Mouse (Mus musculus) forebrain, embryonic 11.5 days (tissue): Measurements from ENCODE around the gene Eps15l1. TPM values are rescaled to one million over a fixed set of nuclear protein-coding genes. Genes with fewer than 3 reads are reported as not detected.

Source experiments
- ATAC-seq: fragments of 200-750 bp; cut with Nextera tagmentation; replicated peaks from 2 replicates; pipeline ENCODE4 v1.8.0; 2017; ENCODE audit warnings: moderate TSS enrichment; ENCODE audit not compliant: low FRiP score
- DNase-seq: peaks from one replicate; pipeline ENCODE4 v3.0.0-alpha.2; 2017; ENCODE audit warnings: low spot score
- H3K27ac ChIP-seq: fragments of 300-500 bp; sonication (generic); 2 replicates; pipeline ENCODE4 v1.5.1; 2014; ENCODE audit warnings: low read depth, low read length
- H3K27me3 ChIP-seq: fragments of 300-500 bp; sonication (generic); 2 replicates; pipeline ENCODE4 v1.6.1; 2014; ENCODE audit warnings: mild to moderate bottlenecking, low read length, mixed read lengths; ENCODE audit not compliant: control insufficient read depth, insufficient read depth
- H3K36me3 ChIP-seq: fragments of 300-500 bp; sonication (generic); 2 replicates; pipeline ENCODE4 v1.6.1; 2014; ENCODE audit warnings: mild to moderate bottlenecking, low read length, moderate library complexity, mixed read lengths; ENCODE audit not compliant: control insufficient read depth, insufficient read depth
- H3K4me1 ChIP-seq: fragments of 300-500 bp; sonication (generic); replicated peaks from 2 replicates; pipeline ENCODE4 v1.6.1; 2014; ENCODE audit warnings: low read length, mixed read lengths; ENCODE audit not compliant: control insufficient read depth, insufficient read depth
- H3K4me2 ChIP-seq: fragments of 300-500 bp; sonication (generic); 2 replicates; pipeline ENCODE4 v1.6.1; 2014; ENCODE audit warnings: low read depth, mild to moderate bottlenecking, low read length, moderate library complexity, mixed read lengths; ENCODE audit not compliant: severe bottlenecking
- H3K4me3 ChIP-seq: fragments of 300-500 bp; sonication (generic); 2 replicates; pipeline ENCODE4 v1.5.1; 2014; ENCODE audit warnings: low read depth, low read length
- H3K9ac ChIP-seq: fragments of 300-500 bp; sonication (generic); 2 replicates; pipeline ENCODE4 v1.6.1; 2014; ENCODE audit warnings: low read length
- H3K9me3 ChIP-seq: fragments of 300-500 bp; sonication (generic); 2 replicates; pipeline ENCODE4 v1.6.1; 2016; ENCODE audit warnings: low read length, mixed read lengths; ENCODE audit not compliant: control insufficient read depth
- WGBS: fragments of 180-500 bp; shearing (Covaris S2); extraction: QIAGEN DNeasy Blood & Tissue Kit; methylation state at CpG from one replicate; pipeline ENCODE4 v1.1.7; 2014; 5-methylcytosine and 5-hydroxymethylcytosine counted together
- polyA plus RNA-seq: library from polyadenylated mRNA; unstranded; fragments of >200 nt; fragmentation: Nextera tagmentation; extraction: Ambion mirVana; gene quantifications from 2 replicates; pipeline ENCODE4 v1.2.1, GENCODE M21; 2014

Gene Eps15l1
- polyA plus RNA-seq, 1 experiment from 2014 or later, result 78.4 TPM

DNA sequence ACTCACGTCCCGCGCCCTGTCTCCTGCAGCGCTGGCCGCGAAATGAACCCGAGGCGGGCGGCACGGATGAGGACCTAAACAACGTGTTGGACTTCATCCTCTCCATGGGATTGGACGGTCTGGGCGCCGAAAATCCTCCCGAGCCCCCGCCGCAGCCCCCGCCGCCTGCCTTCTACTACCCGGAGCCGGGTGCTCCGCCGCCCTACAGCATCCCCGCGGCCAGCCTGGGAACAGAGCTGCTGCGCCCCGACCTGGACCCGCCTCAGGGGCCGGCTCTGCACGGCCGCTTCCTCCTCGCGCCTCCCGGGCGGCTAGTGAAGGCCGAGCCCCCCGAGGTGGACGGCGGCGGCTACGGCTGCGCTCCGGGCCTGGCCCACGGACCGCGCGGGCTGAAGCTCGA, 101.9 kb downstream of the Eps15l1 start:
- no peak overlapping the region for H3K27ac ChIP-seq
- peaks cover 6% of the 10 kb centered on the region; the same call in 1 of the 2 replicates for H3K4me1 ChIP-seq
- peaks cover 33% of the 10 kb centered on the region for H3K27me3 ChIP-seq
- H3K36me3 ChIP-seq, result no peaks in the 10 kb centered on the region
- no peaks in the 10 kb centered on the region for H3K9me3 ChIP-seq
- peak overlapping the region; percentile 41 for H3K4me3 ChIP-seq
- H3K4me2 ChIP-seq, result peak overlapping the region; percentile 87
- peak; percentile 64 for DNase-seq
- ATAC-seq, result 0 out of 2 replicates have a peak, but pooled peaks have one; percentile 5
- peak overlapping the region; percentile 35; the same call in 1 of the 2 replicates for H3K9ac ChIP-seq
- 2% methylated on average over 42 of the region's 48 CpGs for WGBS

GRCm38 (mm10) chr8:72318801-72319322, 102.4 kb downstream of the Eps15l1 start, which contains the start of gene Klf2:
TSS of gene Klf2 (plus strand) at chr8:72319033.
- Histone ChIP-seq H3K4me1 (peaks cover 6% of the 10 kb centered on the region; the same call in 1 of the 2 replicates), H3K4me3 (peak within 1 kb of the TSS; percentile 41), H3K4me2 (peak within 1 kb of the TSS; percentile 87), H3K27me3 (peaks cover 33% of the 10 kb centered on the region), H3K27ac (no peak within 1 kb of the TSS), H3K9ac (peak within 1 kb of the TSS; percentile 35; the same call in 1 of the 2 replicates), H3K9me3 (no peaks in the 10 kb centered on the region), H3K36me3 (no peaks in the 10 kb centered on the region)
- DNase-seq (peak; percentile 95), ATAC-seq (peak; percentile 95)
- under 1% methylated on average over 43 of the region's 46 CpGs for WGBS

DNA sequence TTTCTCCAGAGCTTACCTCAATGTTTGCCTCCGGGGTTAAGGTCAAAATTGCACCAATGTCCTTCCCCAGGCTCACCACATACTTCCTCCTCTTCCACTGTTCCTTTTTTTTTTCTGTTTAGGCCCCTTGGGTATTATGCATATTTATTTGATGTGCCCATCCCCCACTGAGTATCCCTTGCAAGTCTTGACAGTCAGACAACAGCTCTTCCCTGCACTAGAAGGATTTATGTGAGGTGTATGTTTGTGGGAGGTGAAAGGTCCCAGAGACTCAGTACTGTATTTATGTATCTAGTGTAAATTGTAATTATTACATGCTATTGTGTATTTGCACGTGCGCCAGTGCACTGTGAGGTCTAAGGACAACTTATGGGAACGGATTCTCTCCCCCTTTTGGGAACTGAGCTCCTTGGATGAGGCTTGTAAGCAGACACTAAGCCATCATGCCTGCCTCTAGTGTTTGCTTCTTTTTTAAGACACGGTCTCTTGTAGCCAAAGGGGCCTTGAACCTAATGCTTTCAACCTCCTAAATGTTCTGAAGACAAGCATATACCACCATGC, 103.4 kb downstream of the Eps15l1 start:
- H3K27ac ChIP-seq, result no peak overlapping the region
- no peaks in the 10 kb centered on the region for H3K9me3 ChIP-seq
- no peak overlapping the region for H3K4me2 ChIP-seq
- peaks cover 6% of the 10 kb centered on the region; the same call in 1 of the 2 replicates for H3K4me1 ChIP-seq
- H3K36me3 ChIP-seq, result no peaks in the 10 kb centered on the region
- 45% methylated on average over 5 of the region's 5 CpGs for WGBS
- no peak overlapping the region for H3K9ac ChIP-seq
- peaks cover 33% of the 10 kb centered on the region for H3K27me3 ChIP-seq
- DNase-seq, result no peak
- no peak for ATAC-seq
- H3K4me3 ChIP-seq, result no peak overlapping the region

GRCm38 (mm10) chr8:72316053-72316695, 105.1 kb downstream of the Eps15l1 start:
- Histone ChIP-seq H3K9me3 (no peaks in the 10 kb centered on the region), H3K9ac (no peak overlapping the region), H3K36me3 (no peaks in the 10 kb centered on the region), H3K27me3 (peaks cover 25% of the 10 kb centered on the region), H3K4me3 (no peak overlapping the region), H3K4me2 (no peak overlapping the region), H3K4me1 (peaks cover 6% of the 10 kb centered on the region; the same call in 1 of the 2 replicates), H3K27ac (no peak overlapping the region)
- DNase-seq (no peak), ATAC-seq (no peak)
- 10% methylated on average over 10 of the region's 10 CpGs for WGBS

GRCm38 (mm10) chr8:72312926-72313518, 108.2 kb downstream of the Eps15l1 start:
- DNase-seq (no peak), ATAC-seq (no peak)
- no peaks in the 10 kb centered on the region for H3K36me3 ChIP-seq
- no peaks in the 10 kb centered on the region for H3K4me1 ChIP-seq
- no peaks in the 10 kb centered on the region for H3K9me3 ChIP-seq
- 78% methylated on average over 3 of the region's 3 CpGs for WGBS
- H3K27ac ChIP-seq, result no peak overlapping the region
- no peak overlapping the region for H3K4me3 ChIP-seq
- no peak overlapping the region for H3K9ac ChIP-seq
- no peak overlapping the region for H3K4me2 ChIP-seq
- no peaks in the 10 kb centered on the region for H3K27me3 ChIP-seq

- Histone ChIP-seq H3K4me1 (no peaks in the 10 kb centered on the region), H3K27ac (no peak overlapping the region), H3K9ac (no peak overlapping the region), H3K4me2 (no peak overlapping the region), H3K9me3 (no peaks in the 10 kb centered on the region), H3K4me3 (no peak overlapping the region), H3K36me3 (no peaks in the 10 kb centered on the region), H3K27me3 (no peaks in the 10 kb centered on the region)
- DNase-seq, result no peak
- WGBS, result 57% methylated on average over 8 of the region's 8 CpGs
- no peak for ATAC-seq
Observed at GRCm38 (mm10) chr8:72310849-72311506, 110.3 kb downstream of the Eps15l1 start.

GRCm38 (mm10) chr8:72308276-72308675, 113.0 kb downstream of the Eps15l1 start:
- Histone ChIP-seq H3K9me3 (no peaks in the 10 kb centered on the region), H3K27ac (no peak overlapping the region), H3K4me2 (no peak overlapping the region), H3K4me3 (no peak overlapping the region), H3K27me3 (no peaks in the 10 kb centered on the region), H3K36me3 (no peaks in the 10 kb centered on the region), H3K4me1 (no peaks in the 10 kb centered on the region), H3K9ac (no peak overlapping the region)
- no peak for DNase-seq
- 74% methylated on average over 6 of the region's 6 CpGs for WGBS
- no peak for ATAC-seq

DNA sequence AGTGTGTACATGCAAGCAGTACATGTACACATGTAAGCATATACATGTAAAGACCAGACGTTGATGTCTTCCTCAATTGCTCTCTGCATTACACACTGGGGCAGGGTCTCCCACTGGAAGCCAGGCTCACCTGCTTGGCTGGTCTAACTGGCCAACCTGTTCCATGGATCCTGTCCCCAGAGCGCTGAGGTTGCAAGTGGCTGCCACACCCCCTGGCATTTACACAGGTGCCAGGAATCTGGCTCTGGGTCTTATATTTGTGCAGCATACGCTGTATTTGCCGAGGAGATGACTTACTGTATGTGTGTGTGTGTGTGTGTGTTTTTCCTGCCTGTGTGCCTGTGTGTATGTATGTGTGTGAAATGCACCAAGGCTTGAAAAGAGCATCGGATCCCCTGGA, 114.3 kb downstream of the Eps15l1 start:
- WGBS, result 96% methylated on average over 5 of the region's 5 CpGs
- H3K4me2 ChIP-seq, result no peak overlapping the region

More for the DNA sequence above, 114.3 kb downstream of the Eps15l1 start:
- DNase-seq, result no peak
- Histone ChIP-seq H3K4me3 (no peak overlapping the region), H3K36me3 (no peaks in the 10 kb centered on the region), H3K9ac (no peak overlapping the region), H3K9me3 (no peaks in the 10 kb centered on the region), H3K27me3 (no peaks in the 10 kb centered on the region), H3K27ac (no peak overlapping the region), H3K4me1 (no peaks in the 10 kb centered on the region)
- ATAC-seq, result no peak
